Mouse (Mus musculus) neural tube, embryonic 14.5 days (tissue): ENCODE results near the gene Fam126b. TPM values are rescaled to one million over a fixed set of nuclear protein-coding genes. Genes with fewer than 3 reads are reported as not detected.

ENCODE experiments used
- ATAC-seq: fragments of 200-750 bp; cut with Nextera tagmentation; 2 replicates; pipeline ENCODE4 v1.8.0; 2017; ENCODE audit warnings: low read depth, mild to moderate bottlenecking, moderate TSS enrichment, moderate library complexity
- H3K27ac ChIP-seq: fragments of 300-500 bp; sonication (generic); 2 replicates; pipeline ENCODE4 v1.5.1; 2014; ENCODE audit warnings: low read depth, mild to moderate bottlenecking, control low read depth, low read length, moderate library complexity, mixed read lengths
- H3K27me3 ChIP-seq: fragments of 300-500 bp; sonication (generic); 2 replicates; pipeline ENCODE4 v1.6.1; 2014; ENCODE audit warnings: low read length; ENCODE audit not compliant: control insufficient read depth, insufficient read depth
- H3K36me3 ChIP-seq: fragments of 300-500 bp; sonication (generic); 2 replicates; pipeline ENCODE4 v1.6.1; 2014; ENCODE audit warnings: low read length, mixed read lengths; ENCODE audit not compliant: control insufficient read depth, insufficient read depth
- H3K4me1 ChIP-seq: fragments of 300-500 bp; sonication (generic); 2 replicates; pipeline ENCODE4 v1.6.1; 2014; ENCODE audit warnings: low read length; ENCODE audit not compliant: control insufficient read depth, insufficient read depth
- H3K4me2 ChIP-seq: fragments of 300-500 bp; sonication (generic); 2 replicates; pipeline ENCODE4 v1.6.1; 2014; ENCODE audit warnings: mild to moderate bottlenecking, low read depth, low read length, control low read depth
- H3K4me3 ChIP-seq: fragments of 300-500 bp; sonication (generic); 2 replicates; pipeline ENCODE4 v1.5.1; 2014; ENCODE audit warnings: low read depth, low read length, control low read depth, mixed read lengths
- H3K9ac ChIP-seq: fragments of 300-500 bp; sonication (generic); replicated peaks from 2 replicates; pipeline ENCODE4 v1.6.1; 2014; ENCODE audit warnings: low read depth, mild to moderate bottlenecking, control low read depth, low read length, mixed read lengths
- H3K9me3 ChIP-seq: fragments of 300-500 bp; sonication (generic); 2 replicates; pipeline ENCODE4 v1.6.1; 2016; ENCODE audit warnings: low read length; ENCODE audit not compliant: control insufficient read depth
- WGBS: fragments of 180-500 bp; shearing (Covaris S2); extraction: QIAGEN DNeasy Blood & Tissue Kit; methylation state at CpG from one replicate; pipeline ENCODE4 v1.1.7; 2014; 5-methylcytosine and 5-hydroxymethylcytosine counted together
- polyA plus RNA-seq: library from polyadenylated mRNA; unstranded; fragments of >200 nt; fragmentation: Nextera tagmentation; extraction: Ambion mirVana; gene quantifications from 2 replicates; pipeline ENCODE4 v1.2.1, GENCODE M21; 2014

Fam126b gene
- polyA plus RNA-seq, 1 experiment from 2014 or later, result 18.6 TPM

DNA sequence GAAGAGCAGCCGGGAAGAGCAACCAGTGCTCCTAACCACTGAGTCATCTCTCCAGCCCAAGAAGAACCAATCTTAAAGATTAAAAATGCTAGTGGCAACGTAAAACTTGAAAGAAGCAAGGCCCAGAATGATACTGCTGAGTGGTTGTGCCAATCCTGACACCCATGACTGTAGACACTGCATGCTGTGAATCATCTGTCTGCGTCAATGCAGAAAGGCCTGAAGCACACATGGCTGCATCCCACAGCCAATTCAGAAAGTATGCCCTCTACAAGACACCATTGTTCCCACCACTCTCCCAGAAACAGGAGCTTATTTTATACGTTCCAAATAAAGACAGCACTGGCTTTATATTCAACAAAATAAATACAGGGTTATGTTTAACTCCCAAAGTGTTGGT is 103.5 kb downstream of the Fam126b start:
- no peak overlapping the region for H3K9ac ChIP-seq
- H3K27ac ChIP-seq, result no peak overlapping the region
- H3K4me1 ChIP-seq, result no peaks in the 10 kb centered on the region
- peaks cover 48% of the 10 kb centered on the region for H3K36me3 ChIP-seq
- H3K4me3 ChIP-seq, result no peak overlapping the region
- ATAC-seq, result no peak
- H3K27me3 ChIP-seq, result no peaks in the 10 kb centered on the region
- no peak overlapping the region for H3K4me2 ChIP-seq
- 96% methylated on average over 4 of the region's 4 CpGs for WGBS
- no peaks in the 10 kb centered on the region for H3K9me3 ChIP-seq

DNA sequence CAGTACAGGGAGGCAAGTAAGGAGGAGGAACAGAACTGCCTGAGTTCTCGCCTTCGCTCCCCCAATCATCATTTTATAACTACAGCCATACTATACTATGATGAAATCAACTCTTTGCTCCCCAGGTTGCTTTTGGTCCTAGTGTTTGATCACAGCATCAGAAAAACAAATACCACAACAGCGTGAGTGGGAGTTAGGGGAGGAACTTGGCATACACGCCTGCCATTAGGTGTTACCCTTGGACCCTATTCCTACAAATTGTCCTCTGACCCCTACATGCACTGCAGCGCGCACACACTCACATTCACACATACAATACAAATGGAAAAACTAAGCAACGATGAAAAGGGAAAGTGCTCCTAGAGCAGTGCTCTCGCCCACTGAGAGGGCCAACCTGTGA is 110.5 kb downstream of the Fam126b start:
- Histone ChIP-seq H3K4me1 (no peaks in the 10 kb centered on the region), H3K9me3 (no peaks in the 10 kb centered on the region), H3K36me3 (peaks cover 50% of the 10 kb centered on the region), H3K27ac (no peak overlapping the region), H3K4me3 (no peak overlapping the region), H3K4me2 (no peak overlapping the region), H3K9ac (no peak overlapping the region), H3K27me3 (no peaks in the 10 kb centered on the region)
- no peak for ATAC-seq
- 95% methylated on average over 8 of the region's 8 CpGs for WGBS

Other genes starting within 250 kb of the Fam126b start
- 371 and 387 TPM in 2 replicates for gene Bzw1, start 193.4 kb downstream of the Fam126b start, polyA plus RNA-seq
- 176 and 180 TPM in 2 replicates for gene Clk1, start 162.3 kb downstream of the Fam126b start, polyA plus RNA-seq
- 52.4 and 52.9 TPM in 2 replicates for gene Nif3l1, start 141.2 kb downstream of the Fam126b start, polyA plus RNA-seq
- gene Ppil3, start 140.8 kb downstream of the Fam126b start, polyA plus RNA-seq, result 60.3 and 62.7 TPM in 2 replicates
- 21.6 and 25.9 TPM in 2 replicates for gene Orc2, start 81.2 kb downstream of the Fam126b start, polyA plus RNA-seq
- gene Ndufb3, start 61 bp upstream of the Fam126b start, polyA plus RNA-seq, result 190 and 213 TPM in 2 replicates
- 0.11 TPM in 1 of 2 replicates, not detected in the other for gene Als2cr12, start 109.7 kb upstream of the Fam126b start, polyA plus RNA-seq
- gene Cflar, start 125.2 kb upstream of the Fam126b start, polyA plus RNA-seq, result 16.3 and 17.7 TPM in 2 replicates
- 2.1 and 6.7 TPM in 2 replicates for gene Casp8, start 209.1 kb upstream of the Fam126b start, polyA plus RNA-seq